Mouse (Mus musculus): ENCODE results near the gene Mcm3ap. TPM values are rescaled to one million over a fixed set of nuclear protein-coding genes. Genes with fewer than 3 reads are reported as not detected.

Mcm3ap gene
- total and polyA plus RNA-seq, 3 experiments, result 26.4 to 47.8 (median 34.2) TPM

DNA sequence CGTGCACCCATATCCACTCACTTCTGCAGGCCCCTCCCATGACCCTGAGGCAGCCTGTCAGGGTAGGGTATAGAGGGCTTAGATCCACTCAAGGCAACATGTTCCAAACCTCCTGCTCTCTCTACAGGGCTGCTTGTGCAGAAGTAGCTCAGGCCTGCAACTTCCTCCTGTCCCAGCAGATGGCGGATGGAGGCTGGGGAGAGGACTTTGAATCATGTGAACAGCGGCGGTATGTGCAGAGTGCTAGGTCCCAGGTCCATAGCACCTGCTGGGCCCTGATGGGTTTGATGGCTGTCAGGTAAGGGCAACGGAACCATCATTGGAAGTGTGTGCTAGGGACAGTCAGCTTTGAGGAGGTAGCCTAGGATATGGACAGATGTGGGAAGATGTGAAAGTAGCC, 81.7 kb downstream of the Mcm3ap start:
- Histone ChIP-seq H3K9ac (ENCODE audit: insufficient read depth, low read depth) (no peak overlapping the region), H3K4me2 (ENCODE audit: insufficient read depth, low read depth, poor library complexity, severe bottlenecking) (no peak overlapping the region), H3K27me3 (replicated peaks) (no peaks in the 10 kb centered on the region), H3K36me3 (replicated peaks in 1 of 2; ENCODE audit: control insufficient read depth in 1 of 2, insufficient read depth in 1 of 2, low read length in 1 of 2) (peaks cover 84 to 97% of the 10 kb centered on the region in 2 experiments), H3K9me3 (replicated peaks; ENCODE audit: low read length) (no peaks in the 10 kb centered on the region), H3K4me3 (replicated peaks in 1 of 3; ENCODE audit: low read depth in 2 of 3, low read length in 2 of 3, poor library complexity in 1 of 3) (no peak overlapping the region), H3K4me1 (ENCODE audit: control insufficient read depth in 1 of 2, insufficient read depth in 2 of 2) (no peaks in the 10 kb centered on the region), H3K27ac (ENCODE audit: insufficient read depth, low read depth) (no peak overlapping the region), H3K79me2 (replicated peaks; ENCODE audit: control insufficient read depth, extremely low read depth, insufficient read depth, poor library complexity, severe bottlenecking) (no peaks in the 10 kb centered on the region)
- dilution Hi-C loops (cut with MboI; ENCODE audit: extremely low pct_ligation_motif_present, extremely low pct_unique_long_range_greater_than_20kb, low sequenced_read_pairs), result no loop called here
- no peak for DNase-seq (ENCODE audit: extremely low read depth)
- in situ Hi-C loops (cut with MboI; ENCODE audit: low pct_ligation_motif_present, low pct_unique_long_range_greater_than_20kb, low sequenced_read_pairs), result no loop called here
- TF ChIP-seq NRF1 (IDR thresholded peaks at IDR 0.05; ENCODE audit: low read depth, low read length) (no peak), MEF2A (IDR thresholded peaks at IDR 0.05; ENCODE audit: borderline replicate concordance, low read depth, low read length) (no peak), ETS1 (conservative IDR thresholded peaks at IDR 0.05; ENCODE audit: low read depth, low read length) (no peak), GABPA (IDR thresholded peaks at IDR 0.05; ENCODE audit: insufficient replicate concordance, low read depth, low read length) (no peak), CTCF (conservative IDR thresholded peaks at IDR 0.05 in 1 of 2, IDR thresholded peaks at IDR 0.05 in 1 of 2; ENCODE audit: low read depth in 2 of 2, low read length in 2 of 2) (0 out of 4 replicates have a peak, but pooled peaks of 1 of the 2 experiments have one; percentile 16), KAT2A (IDR thresholded peaks at IDR 0.05; ENCODE audit: insufficient replicate concordance, low read length) (no peak), SMC3 (IDR thresholded peaks at IDR 0.05; ENCODE audit: low read depth, low read length) (peak; percentile 18; the same call in 1 of the 2 replicates), USF1 (IDR thresholded peaks at IDR 0.05; ENCODE audit: low read depth, low read length) (no peak), RAD21 (IDR thresholded peaks at IDR 0.05; ENCODE audit: low read depth, low read length) (no peak; the same call in none of the 2 replicates)

DNA sequence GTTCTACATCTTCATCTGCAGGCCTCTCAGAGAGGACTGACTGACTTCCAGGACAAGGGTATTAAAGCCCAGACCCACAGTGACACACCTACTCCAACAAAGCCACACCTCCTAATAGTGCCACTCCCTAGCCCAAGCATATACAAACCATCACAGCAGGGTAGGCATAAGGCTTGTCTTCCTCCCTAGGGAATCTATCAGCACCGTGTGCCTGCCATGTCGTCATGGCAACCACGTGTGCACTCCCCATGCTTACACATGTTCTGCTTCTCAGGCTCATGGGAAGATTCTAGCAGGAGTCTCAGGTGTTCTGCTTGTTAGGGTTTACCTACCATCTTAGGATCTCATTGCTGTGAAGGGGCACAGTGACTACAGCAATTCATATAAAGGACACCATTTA, 82.8 kb downstream of the Mcm3ap start:
- no peak for DNase-seq (ENCODE audit: extremely low read depth)
- TF ChIP-seq MYC (IDR thresholded peaks at IDR 0.05; ENCODE audit: low read depth, low read length) (no peak), HCFC1 (IDR thresholded peaks at IDR 0.05; ENCODE audit: low read depth, low read length) (no peak), ZNF384 (IDR thresholded peaks at IDR 0.05; ENCODE audit: low read depth, low read length) (no peak), RAD21 (IDR thresholded peaks at IDR 0.05; ENCODE audit: low read depth, low read length) (no peak), ZKSCAN1 (IDR thresholded peaks at IDR 0.05; ENCODE audit: borderline replicate concordance, low read depth, low read length) (no peak), CHD1 (IDR thresholded peaks at IDR 0.05; ENCODE audit: low read depth, low read length) (no peak), MAFK (IDR thresholded peaks at IDR 0.05; ENCODE audit: insufficient replicate concordance, low read length) (no peak), GABPA (IDR thresholded peaks at IDR 0.05; ENCODE audit: insufficient replicate concordance, low read depth, low read length) (no peak), BHLHE40 (IDR thresholded peaks at IDR 0.05; ENCODE audit: low read depth, low read length) (no peak), RCOR1 (conservative IDR thresholded peaks at IDR 0.05; ENCODE audit: low read depth, low read length) (no peak), KAT2A (IDR thresholded peaks at IDR 0.05; ENCODE audit: insufficient replicate concordance, low read length) (no peak), JUND (conservative IDR thresholded peaks at IDR 0.05; ENCODE audit: low read depth, low read length) (no peak), EP300 (IDR thresholded peaks at IDR 0.05; ENCODE audit: low read length) (no peak), MAX (IDR thresholded peaks at IDR 0.05; ENCODE audit: low read length) (no peak), MXI1 (IDR thresholded peaks at IDR 0.05; ENCODE audit: low read depth, low read length) (no peak), TBP (conservative IDR thresholded peaks at IDR 0.05; ENCODE audit: low read depth, low read length) (no peak), POLR2AphosphoS2 (IDR thresholded peaks at IDR 0.05; ENCODE audit: low read depth, low read length) (no peak), IRF4 (IDR thresholded peaks at IDR 0.05; ENCODE audit: low read depth, low read length) (no peak)
- Histone ChIP-seq H3K9me3 (replicated peaks; ENCODE audit: low read length) (no peaks in the 10 kb centered on the region), H3K27ac (ENCODE audit: insufficient read depth, low read depth) (no peak overlapping the region), H3K4me2 (ENCODE audit: insufficient read depth, low read depth, poor library complexity, severe bottlenecking) (no peak overlapping the region), H3K27me3 (replicated peaks) (no peaks in the 10 kb centered on the region), H3K4me1 (ENCODE audit: control insufficient read depth in 1 of 2, insufficient read depth in 2 of 2) (no peaks in the 10 kb centered on the region), H3K4me3 (replicated peaks in 1 of 3; ENCODE audit: low read depth in 2 of 3, low read length in 2 of 3, poor library complexity in 1 of 3) (no peak overlapping the region), H3K79me2 (replicated peaks; ENCODE audit: control insufficient read depth, extremely low read depth, insufficient read depth, poor library complexity, severe bottlenecking) (no peaks in the 10 kb centered on the region), H3K36me3 (replicated peaks in 1 of 2; ENCODE audit: control insufficient read depth in 1 of 2, insufficient read depth in 1 of 2, low read length in 1 of 2) (peaks cover 75 to 91% of the 10 kb centered on the region in 2 experiments), H3K9ac (ENCODE audit: insufficient read depth, low read depth) (no peak overlapping the region)
- dilution Hi-C loops (cut with MboI; ENCODE audit: extremely low pct_ligation_motif_present, extremely low pct_unique_long_range_greater_than_20kb, low sequenced_read_pairs) (no loop called here), in situ Hi-C loops (cut with MboI; ENCODE audit: low pct_ligation_motif_present, low pct_unique_long_range_greater_than_20kb, low sequenced_read_pairs) (no loop called here)
